Comparison of ENCODE assay signal across 15 mouse cellular contexts in genomic region chr9:120880286-120880685, GRCm38 (mm10). TPM values are rescaled to one million over a fixed set of nuclear protein-coding genes. Genes with fewer than 3 reads are reported as not detected.
DNase-seq lines count a peak whose midpoint lies in the region; ATAC-seq and TF ChIP-seq lines count a peak whose summit lies in the region.
"Had no signal": no experiment of that assay in that cellular context is flagged by ENCODE, and none has a peak within 500 bp of the region (broad histone marks: within the 10 kb centered on the region; RNA-seq: fewer than 3 reads in every experiment).

No protein-coding gene starts in this region.

- H3K4me3 ChIP-seq in neural tube, embryonic 14.5 days (ENCODE audit: low read depth, low read length), result no peak overlapping the region
- H3K4me3 ChIP-seq in kidney, postnatal 0 days (replicated peaks; ENCODE audit: low read depth, low read length), result no peak overlapping the region
- no peak overlapping the region for H3K4me3 ChIP-seq in liver, postnatal 0 days (ENCODE audit: low read depth, low read length)
- H3K4me3 ChIP-seq: forebrain, embryonic 12.5 days; heart, embryonic 12.5 days had no signal

- TF ChIP-seq CTCF in kidney, postnatal 0 days (IDR thresholded peaks at IDR 0.05; ENCODE audit: low read depth), result no peak
- TF ChIP-seq CTCF in liver, postnatal 0 days (IDR thresholded peaks at IDR 0.05; ENCODE audit: low read depth), result no peak

- WGBS in neural tube, embryonic 14.5 days, result 68% methylated on average over 9 of the region's 9 CpGs
- 30% methylated on average over 9 of the region's 9 CpGs for WGBS in kidney, postnatal 0 days
- WGBS in liver, postnatal 0 days (ENCODE audit: insufficient replicate concordance), result 63% methylated on average over 9 of the region's 9 CpGs

- DNase-seq in heart, adult 8-10 months (ENCODE audit: low spot score), result peak; percentile 36
- no peak for DNase-seq in heart, postnatal 14 days
- DNase-seq in neural tube, embryonic 10.5 days (ENCODE audit: extremely low spot score, low spot score), result no peak
- DNase-seq in kidney, postnatal 0 days (ENCODE audit: low spot score), result peak; percentile 58
- DNase-seq in liver, postnatal 0 days, result no peak
- no peak for DNase-seq in cerebellum, postnatal 14 days
- DNase-seq in gastrocnemius, postnatal 10 days, result no peak
- DNase-seq: cerebellum, adult 2 months; left cerebral cortex, postnatal 4 days; thymus, postnatal 14 days had no signal

- no peak overlapping the region for H3K4me2 ChIP-seq in neural tube, embryonic 14.5 days (ENCODE audit: low read depth, low read length)
- H3K4me2 ChIP-seq in kidney, postnatal 0 days (ENCODE audit: low read length), result no peak overlapping the region
- no peak overlapping the region for H3K4me2 ChIP-seq in liver, postnatal 0 days (ENCODE audit: low read depth, low read length)
- H3K4me2 ChIP-seq: forebrain, embryonic 12.5 days; heart, embryonic 12.5 days; midbrain, embryonic 11.5 days had no signal

- no peak overlapping the region for H3K9ac ChIP-seq in neural tube, embryonic 14.5 days (replicated peaks; ENCODE audit: low read depth, low read length)
- no peak overlapping the region for H3K9ac ChIP-seq in kidney, postnatal 0 days (ENCODE audit: low read depth, low read length)
- no peak overlapping the region for H3K9ac ChIP-seq in liver, postnatal 0 days (replicated peaks)
- H3K9ac ChIP-seq: forebrain, embryonic 12.5 days; heart, embryonic 12.5 days had no signal

- intact Hi-C loops in heart, postnatal 14 days (cut with DNase I), result no loop called here

- no peaks in the 10 kb centered on the region for H3K27me3 ChIP-seq in neural tube, embryonic 14.5 days (ENCODE audit: control insufficient read depth, insufficient read depth, low read length)
- no peaks in the 10 kb centered on the region for H3K27me3 ChIP-seq in kidney, postnatal 0 days (ENCODE audit: insufficient read depth, low read length)
- no peaks in the 10 kb centered on the region for H3K27me3 ChIP-seq in liver, postnatal 0 days (ENCODE audit: insufficient read depth, low read length)
- H3K27me3 ChIP-seq: forebrain, embryonic 12.5 days had no signal

- no peak for TF ChIP-seq EP300 in liver, postnatal 0 days (IDR thresholded peaks at IDR 0.05; ENCODE audit: low read depth)

- ATAC-seq in neural tube, embryonic 14.5 days (ENCODE audit: low read depth), result 0 out of 2 replicates have a peak, but pooled peaks have one; percentile 9
- no peak; the same call in 1 of the 2 replicates for ATAC-seq in kidney, postnatal 0 days (replicated peaks; ENCODE audit: low FRiP score, low read depth)
- peak; percentile 60 for ATAC-seq in liver, postnatal 0 days
- ATAC-seq: inflammation-experienced regulatory T-cells, adult 6 months had no signal

- no peaks in the 10 kb centered on the region for H3K36me3 ChIP-seq in neural tube, embryonic 14.5 days (ENCODE audit: control insufficient read depth, insufficient read depth, low read length)
- H3K36me3 ChIP-seq in kidney, postnatal 0 days (ENCODE audit: insufficient read depth, low read length), result no peaks in the 10 kb centered on the region
- H3K36me3 ChIP-seq in liver, postnatal 0 days (replicated peaks; ENCODE audit: insufficient read depth, low read length), result no peaks in the 10 kb centered on the region
- H3K36me3 ChIP-seq: forebrain, embryonic 12.5 days; heart, embryonic 12.5 days had no signal

- no peaks in the 10 kb centered on the region for H3K4me1 ChIP-seq in neural tube, embryonic 14.5 days (ENCODE audit: control insufficient read depth, insufficient read depth, low read length)
- H3K4me1 ChIP-seq in kidney, postnatal 0 days (replicated peaks; ENCODE audit: insufficient read depth, low read length), result peaks cover 19% of the 10 kb centered on the region
- peaks cover 25% of the 10 kb centered on the region for H3K4me1 ChIP-seq in liver, postnatal 0 days (ENCODE audit: insufficient read depth)
- H3K4me1 ChIP-seq: heart, embryonic 12.5 days had no signal

- H3K27ac ChIP-seq in neural tube, embryonic 14.5 days (ENCODE audit: low read depth, low read length), result no peak overlapping the region
- peak overlapping the region; percentile 20; the same call in 1 of the 2 replicates for H3K27ac ChIP-seq in kidney, postnatal 0 days
- H3K27ac ChIP-seq in liver, postnatal 0 days (ENCODE audit: low read depth), result 0 out of 2 replicates have a peak overlapping the region, but pooled peaks have one; percentile 29
- H3K27ac ChIP-seq: forebrain, embryonic 12.5 days had no signal

- H3K9me3 ChIP-seq in neural tube, embryonic 14.5 days (ENCODE audit: control insufficient read depth, low read length), result no peaks in the 10 kb centered on the region
- H3K9me3 ChIP-seq in kidney, postnatal 0 days (replicated peaks; ENCODE audit: low read length), result no peaks in the 10 kb centered on the region
- H3K9me3 ChIP-seq in liver, postnatal 0 days (ENCODE audit: low read length), result no peaks in the 10 kb centered on the region
- H3K9me3 ChIP-seq: forebrain, embryonic 12.5 days; heart, embryonic 12.5 days had no signal

RNA-seq across cellular contexts. Expression of gene Ctnnb1, which starts 48.7 kb away (rescaled TPM):
- total RNA-seq in heart, adult 8-10 months (2022), result 100 to 1,000 TPM; 398 to 437 (median 405) TPM
- 100 to 1,000 TPM; 541 to 546 TPM for total RNA-seq in heart, postnatal 14 days (2021)
- polyA plus RNA-seq in neural tube, embryonic 14.5 days (2014; fragmentation: Nextera tagmentation; extraction: Ambion mirVana), result 338 and 436 TPM in 2 replicates
- 460 and 470 TPM in 2 replicates for polyA plus RNA-seq in kidney, postnatal 0 days (2015; fragmentation: Nextera tagmentation; extraction: Ambion mirVana)
- 66.5 and 72.7 TPM in 2 replicates for polyA plus RNA-seq in liver, postnatal 0 days (2015; fragmentation: Nextera tagmentation; extraction: Ambion mirVana)
- total RNA-seq in gastrocnemius, postnatal 10 days (2021), result 100 to 1,000 TPM; 306 TPM

Comparison
In these comparisons a context has a peak if more than half of its experiments do, and no peak if none do; other contexts are left out.
1. DNase-seq: peak in heart, adult 8-10 months (single experiment) and kidney, postnatal 0 days (single experiment); none in heart, postnatal 14 days (0 of 2), neural tube, embryonic 10.5 days (single experiment), liver, postnatal 0 days (single experiment), cerebellum, postnatal 14 days (0 of 2) and gastrocnemius, postnatal 10 days (single experiment).